Mouse (Mus musculus) left cerebral cortex, postnatal 10 days (tissue): ENCODE measurements at regions not wholly inside any gene's neighbourhood (a gene's known extent, or its start where the extent isn't known, plus 50 kb on each side); places are given as distances from the start of the nearest gene placed in this dataset.

Experiments used
- DNase-seq, 2 experiments: peaks; one replicate each; pipeline ENCODE4 v3.0.0; 2021 to 2022; ENCODE audit warnings: low spot score in 2 of 2, mixed read lengths in 1 of 2; ENCODE audit errors: extremely low spot score in 1 of 2
- intact Hi-C: fragments of 180-260 bp; cut with DNase I; formaldehyde crosslinking; loops from one replicate; pipeline ENCODE4 v1.15.1; 2025

- no peak for DNase-seq
- intact Hi-C loops: no loop called here
Observed at GRCm38 (mm10) chr13:52702201-52702611, 119.2 kb downstream of the Syk start.

- intact Hi-C loops: no loop called here
- no peak for DNase-seq
Observed at GRCm38 (mm10) chr13:52703401-52704164, 120.6 kb downstream of the Syk start.

- intact Hi-C loops: no loop called here
- no peak for DNase-seq
Observed at GRCm38 (mm10) chr13:52704673-52705072, 121.7 kb downstream of the Syk start.

- no peak for DNase-seq
- intact Hi-C loops: no loop called here
Observed at GRCm38 (mm10) chr13:52709580-52709979, 126.6 kb downstream of the Syk start.

- intact Hi-C loops: loop anchor here (2.0 kb wide), 1 partner anchor 271 kb away; no protein-coding TSS in a partner anchor
- peak; percentile 73 to 76 for DNase-seq
Observed at GRCm38 (mm10) chr13:52711713-52712369, 128.9 kb downstream of the Syk start.

- DNase-seq: no peak
- intact Hi-C loops: no loop called here
Observed at GRCm38 (mm10) chr13:52721463-52721862, 138.5 kb downstream of the Syk start.

- DNase-seq: no peak
- intact Hi-C loops: no loop called here
Observed at GRCm38 (mm10) chr13:52722718-52723117, 139.7 kb downstream of the Syk start.

- DNase-seq: no peak
- intact Hi-C loops: no loop called here
Observed at GRCm38 (mm10) chr13:52726043-52726442, 143.1 kb downstream of the Syk start.

- intact Hi-C loops: no loop called here
- no peak for DNase-seq
Observed at GRCm38 (mm10) chr13:52726525-52726924, 143.6 kb downstream of the Syk start.

- peak in 1 of 2 experiments; percentile 27 for DNase-seq
- intact Hi-C loops: no loop called here
Observed at GRCm38 (mm10) chr13:52735453-52735933, 152.5 kb downstream of the Syk start.

GRCm38 (mm10) chr13:52735934-52736523 lies 153.1 kb downstream of the Syk start:
- peak in 1 of 2 experiments; percentile 46 for DNase-seq
- intact Hi-C loops: no loop called here

GRCm38 (mm10) chr13:52738095-52738660 lies 155.2 kb downstream of the Syk start:
- no peak for DNase-seq
- intact Hi-C loops: no loop called here

GRCm38 (mm10) chr13:52741371-52741770 lies 158.4 kb downstream of the Syk start:
- intact Hi-C loops: no loop called here
- DNase-seq: no peak

GRCm38 (mm10) chr13:52756005-52756404 lies 173.0 kb downstream of the Syk start:
- DNase-seq: no peak
- intact Hi-C loops: no loop called here

- intact Hi-C loops: no loop called here
- peak; percentile 57 to 64 for DNase-seq
Observed at GRCm38 (mm10) chr13:52765508-52766181, 163.8 kb downstream of the Auh start.

GRCm38 (mm10) chr13:52766236-52766635 lies 163.2 kb downstream of the Auh start:
- no peak for DNase-seq
- intact Hi-C loops: no loop called here

- intact Hi-C loops: no loop called here
- no peak for DNase-seq
Observed at GRCm38 (mm10) chr13:52769956-52770355, 159.5 kb downstream of the Auh start.

- peak in 1 of 2 experiments; percentile 8 for DNase-seq
- intact Hi-C loops: no loop called here
Observed at GRCm38 (mm10) chr13:52771518-52771917, 158.0 kb downstream of the Auh start.

GRCm38 (mm10) chr13:52772081-52772480 lies 157.4 kb downstream of the Auh start:
- intact Hi-C loops: no loop called here
- DNase-seq: peak in 1 of 2 experiments; percentile 2
